Mouse (Mus musculus): ENCODE measurements around the gene Znhit1.
A peak's percentile ranks its signal among the peaks of the same experiment; 100 is the strongest.

The Znhit1 gene

GRCm38 (mm10) chr5:136987934-136988271 lies at the start of gene Znhit1:
Gene Znhit1, minus strand, starts transcription at chr5:136988021.
- no peak for DNase-seq (ENCODE audit: extremely low spot score)

GRCm38 (mm10) chr5:137036211-137036610 lies 48.4 kb upstream of the Znhit1 start:
- DNase-seq (ENCODE audit: extremely low spot score), result no peak

GRCm38 (mm10) chr5:137032641-137033074 lies 44.8 kb upstream of the Znhit1 start:
- peak; percentile 97 for DNase-seq (ENCODE audit: extremely low spot score)

- peak; percentile 46 for DNase-seq (ENCODE audit: extremely low spot score)
Measured at GRCm38 (mm10) chr5:137032033-137032421, 44.2 kb upstream of the Znhit1 start.

- DNase-seq (ENCODE audit: extremely low spot score), result no peak
Measured at GRCm38 (mm10) chr5:137031076-137032032, 43.5 kb upstream of the Znhit1 start.

- DNase-seq (ENCODE audit: extremely low spot score), result no peak
Measured at GRCm38 (mm10) chr5:137030416-137030810, 42.6 kb upstream of the Znhit1 start.

- peak; percentile 97 for DNase-seq (ENCODE audit: extremely low spot score)
Measured at GRCm38 (mm10) chr5:137029643-137030415, 42.0 kb upstream of the Znhit1 start.

GRCm38 (mm10) chr5:137029273-137029585 lies 41.4 kb upstream of the Znhit1 start:
- DNase-seq (ENCODE audit: extremely low spot score), result no peak

- no peak for DNase-seq (ENCODE audit: extremely low spot score)
Measured at GRCm38 (mm10) chr5:137028561-137029272, 40.9 kb upstream of the Znhit1 start.

GRCm38 (mm10) chr5:137026092-137026491 lies 38.3 kb upstream of the Znhit1 start, which contains the start of gene Vgf:
Gene Vgf, plus strand, starts transcription at chr5:137026392.
- no peak for DNase-seq (ENCODE audit: extremely low spot score)

GRCm38 (mm10) chr5:137025132-137025531 lies 37.3 kb upstream of the Znhit1 start:
- DNase-seq (ENCODE audit: extremely low spot score), result peak; percentile 76

GRCm38 (mm10) chr5:137024318-137024717 lies 36.5 kb upstream of the Znhit1 start:
- no peak for DNase-seq (ENCODE audit: extremely low spot score)

- no peak for DNase-seq (ENCODE audit: extremely low spot score)
Measured at GRCm38 (mm10) chr5:137015913-137016312, 28.1 kb upstream of the Znhit1 start.

GRCm38 (mm10) chr5:137012401-137012950 lies 24.7 kb upstream of the Znhit1 start:
- DNase-seq (ENCODE audit: extremely low spot score), result no peak

- peak; percentile 53 for DNase-seq (ENCODE audit: extremely low spot score)
Measured at GRCm38 (mm10) chr5:137009988-137010387, 22.2 kb upstream of the Znhit1 start.

GRCm38 (mm10) chr5:137007276-137007675 lies 19.5 kb upstream of the Znhit1 start:
- DNase-seq (ENCODE audit: extremely low spot score), result no peak

GRCm38 (mm10) chr5:137000612-137001011 lies 12.8 kb upstream of the Znhit1 start:
- DNase-seq (ENCODE audit: extremely low spot score), result no peak

- DNase-seq (ENCODE audit: extremely low spot score), result no peak
Measured at GRCm38 (mm10) chr5:136999449-136999848, 11.6 kb upstream of the Znhit1 start.

GRCm38 (mm10) chr5:136989801-136990200 lies 2.0 kb upstream of the Znhit1 start:
- no peak for DNase-seq (ENCODE audit: extremely low spot score)

GRCm38 (mm10) chr5:136988420-136988819 lies 599 bp upstream of the Znhit1 start:
- no peak for DNase-seq (ENCODE audit: extremely low spot score)

GRCm38 (mm10) chr5:136987138-136987933 lies 485 bp downstream of the Znhit1 start:
- DNase-seq (ENCODE audit: extremely low spot score), result peak; percentile 81

Measured in embryo, embryonic 9.5 days (tissue).